Mouse (Mus musculus) stomach, embryonic 14.5 days (tissue): ENCODE measurements around the gene Dvl2. TPM values are rescaled to one million over a fixed set of nuclear protein-coding genes. Genes with fewer than 3 reads are reported as not detected.

Experiments used
- ATAC-seq: fragments of 200-750 bp; cut with Nextera tagmentation; 2 replicates; pipeline ENCODE4 v1.8.0; 2017; ENCODE audit warnings: low read depth, moderate TSS enrichment; ENCODE audit not compliant: insufficient number of reproducible peaks, insufficient read depth, low FRiP score
- H3K27ac ChIP-seq: fragments of 300-500 bp; sonication (generic); 2 replicates; pipeline ENCODE4 v1.5.1; 2014; ENCODE audit warnings: mild to moderate bottlenecking, low read length, moderate library complexity, mixed read lengths
- H3K27me3 ChIP-seq: fragments of 300-500 bp; sonication (generic); 2 replicates; pipeline ENCODE4 v1.6.1; 2014; ENCODE audit warnings: low read length, control low read depth, mixed read lengths; ENCODE audit not compliant: control insufficient read depth, insufficient read depth
- H3K36me3 ChIP-seq: fragments of 300-500 bp; sonication (generic); 2 replicates; pipeline ENCODE4 v1.6.1; 2014; ENCODE audit warnings: mild to moderate bottlenecking, control low read depth, low read length, moderate library complexity, mixed read lengths; ENCODE audit not compliant: control insufficient read depth, insufficient read depth
- H3K4me1 ChIP-seq: fragments of 300-500 bp; sonication (generic); 2 replicates; pipeline ENCODE4 v1.6.1; 2014; ENCODE audit warnings: low read length, control low read depth, mixed read lengths; ENCODE audit not compliant: control insufficient read depth, insufficient read depth
- H3K4me2 ChIP-seq: fragments of 300-500 bp; sonication (generic); replicated peaks from 2 replicates; pipeline ENCODE4 v1.6.1; 2014; ENCODE audit warnings: low read depth, low read length, control low read depth
- H3K4me3 ChIP-seq: fragments of 300-500 bp; sonication (generic); 2 replicates; pipeline ENCODE4 v1.5.1; 2014; ENCODE audit warnings: low read depth, low read length, control low read depth
- H3K9ac ChIP-seq: fragments of 300-500 bp; sonication (generic); replicated peaks from 2 replicates; pipeline ENCODE4 v1.6.1; 2014; ENCODE audit warnings: low read depth, mild to moderate bottlenecking, control low read depth, low read length, moderate library complexity, mixed read lengths
- H3K9me3 ChIP-seq: fragments of 300-500 bp; sonication (generic); 2 replicates; pipeline ENCODE4 v1.6.1; 2016; ENCODE audit warnings: low read depth, low read length, control low read depth; ENCODE audit not compliant: control insufficient read depth
- WGBS: fragments of 180-500 bp; shearing (Covaris S2); extraction: QIAGEN DNeasy Blood & Tissue Kit; methylation state at CpG from one replicate; pipeline ENCODE4 v1.1.7; 2014; 5-methylcytosine and 5-hydroxymethylcytosine counted together
- polyA plus RNA-seq: library from polyadenylated mRNA; unstranded; fragments of >200 nt; fragmentation: Nextera tagmentation; extraction: Ambion mirVana; gene quantifications from 2 replicates; pipeline ENCODE4 v1.2.1, GENCODE M21; 2014

Gene Dvl2
- polyA plus RNA-seq, 1 experiment from 2014 or later: 29.0 TPM

- 94% methylated on average over 8 of the region's 8 CpGs for WGBS
- no peak for ATAC-seq
- H3K9me3 ChIP-seq: no peaks in the 10 kb centered on the region
These were observed 16.0 kb upstream of the Dvl2 start for GRCm38 (mm10) chr11:69984431-69984830.

GRCm38 (mm10) chr11:69989949-69990348 lies 10.4 kb upstream of the Dvl2 start:
- Histone ChIP-seq H3K27ac (peak overlapping the region; percentile 89; the same call in 1 of the 2 replicates), H3K4me1 (peaks cover 8% of the 10 kb centered on the region; the same call in 1 of the 2 replicates), H3K36me3 (peaks cover 41% of the 10 kb centered on the region), H3K4me2 (no peak overlapping the region), H3K27me3 (no peaks in the 10 kb centered on the region), H3K9ac (no peak overlapping the region), H3K4me3 (no peak overlapping the region), H3K9me3 (no peaks in the 10 kb centered on the region)
- ATAC-seq: no peak
- WGBS: 86% methylated on average over 8 of the region's 8 CpGs

More at GRCm38 (mm10) chr11:69984431-69984830, 16.0 kb upstream of the Dvl2 start:
- Histone ChIP-seq H3K27me3 (no peaks in the 10 kb centered on the region), H3K27ac (no peak overlapping the region), H3K4me1 (peaks cover 16% of the 10 kb centered on the region; the same call in 1 of the 2 replicates), H3K4me2 (no peak overlapping the region), H3K4me3 (no peak overlapping the region), H3K36me3 (peaks cover 42% of the 10 kb centered on the region), H3K9ac (no peak overlapping the region)

GRCm38 (mm10) chr11:69990850-69991691 lies 9.3 kb upstream of the Dvl2 start, which contains the start of gene Gabarap:
Gene Gabarap, plus strand, starts transcription at chr11:69991143.
- peaks cover 35% of the 10 kb centered on the region for H3K36me3 ChIP-seq
- H3K27me3 ChIP-seq: no peaks in the 10 kb centered on the region
- H3K27ac ChIP-seq: peak within 1 kb of the TSS; percentile 89
- H3K4me3 ChIP-seq: peak within 1 kb of the TSS; percentile 74
- H3K4me2 ChIP-seq: peak within 1 kb of the TSS; percentile 63
- H3K9me3 ChIP-seq: no peaks in the 10 kb centered on the region
- H3K4me1 ChIP-seq: peaks cover 8% of the 10 kb centered on the region; the same call in 1 of the 2 replicates
- WGBS: under 1% methylated on average over 40 of the region's 40 CpGs
- ATAC-seq: peak; percentile 70
- H3K9ac ChIP-seq: peak within 1 kb of the TSS; percentile 81

- ATAC-seq: no peak
- peaks cover 31% of the 10 kb centered on the region for H3K36me3 ChIP-seq
- peak overlapping the region; percentile 63 for H3K4me2 ChIP-seq
- no peaks in the 10 kb centered on the region for H3K27me3 ChIP-seq
- WGBS: under 1% methylated on average over 15 of the region's 15 CpGs
- peaks cover 8% of the 10 kb centered on the region; the same call in 1 of the 2 replicates for H3K4me1 ChIP-seq
- peak overlapping the region; percentile 89 for H3K27ac ChIP-seq
- peak overlapping the region; percentile 81 for H3K9ac ChIP-seq
- peak overlapping the region; percentile 74 for H3K4me3 ChIP-seq
- no peaks in the 10 kb centered on the region for H3K9me3 ChIP-seq
These were observed 8.7 kb upstream of the Dvl2 start for GRCm38 (mm10) chr11:69991711-69992110.

- 77% methylated on average over 10 of the region's 10 CpGs for WGBS
- Histone ChIP-seq H3K4me1 (peaks cover 10% of the 10 kb centered on the region), H3K9me3 (no peaks in the 10 kb centered on the region), H3K27ac (no peak overlapping the region), H3K9ac (peak overlapping the region; percentile 81), H3K4me3 (peak overlapping the region; percentile 74), H3K4me2 (peak overlapping the region; percentile 63), H3K36me3 (peaks cover 24% of the 10 kb centered on the region), H3K27me3 (no peaks in the 10 kb centered on the region)
- ATAC-seq: no peak
These were observed 8.0 kb upstream of the Dvl2 start for GRCm38 (mm10) chr11:69992396-69992795.

GRCm38 (mm10) chr11:69992932-69993331 lies 7.5 kb upstream of the Dvl2 start:
- no peaks in the 10 kb centered on the region for H3K9me3 ChIP-seq
- WGBS: 83% methylated on average over 3 of the region's 3 CpGs
- peak overlapping the region; percentile 74; the same call in 1 of the 2 replicates for H3K4me3 ChIP-seq
- H3K36me3 ChIP-seq: peaks cover 28% of the 10 kb centered on the region
- peak overlapping the region; percentile 63 for H3K4me2 ChIP-seq
- no peak overlapping the region for H3K27ac ChIP-seq
- H3K27me3 ChIP-seq: no peaks in the 10 kb centered on the region
- peaks cover 15% of the 10 kb centered on the region for H3K4me1 ChIP-seq
- H3K9ac ChIP-seq: 0 out of 2 replicates have a peak overlapping the region, but pooled peaks have one; percentile 81
- no peak for ATAC-seq

GRCm38 (mm10) chr11:69994401-69995090 lies 5.8 kb upstream of the Dvl2 start:
- Histone ChIP-seq H3K36me3 (peaks cover 29% of the 10 kb centered on the region), H3K4me3 (0 out of 2 replicates have a peak overlapping the region, but pooled peaks have one; percentile 65)
- no peak for ATAC-seq

GRCm38 (mm10) chr11:69995391-69995960 lies 4.9 kb upstream of the Dvl2 start, which contains the start of gene Phf23:
Gene Phf23, plus strand, starts transcription at chr11:69995777.
- ATAC-seq: peak; percentile 84
- H3K4me3 ChIP-seq: peak within 1 kb of the TSS; percentile 65
- H3K27ac ChIP-seq: peak within 1 kb of the TSS; percentile 99
- H3K9ac ChIP-seq: peak within 1 kb of the TSS; percentile 98
- peak within 1 kb of the TSS; percentile 46 for H3K4me2 ChIP-seq
- H3K4me1 ChIP-seq: peaks cover 15% of the 10 kb centered on the region
- no peaks in the 10 kb centered on the region for H3K27me3 ChIP-seq
- H3K36me3 ChIP-seq: peaks cover 33% of the 10 kb centered on the region
- no peaks in the 10 kb centered on the region for H3K9me3 ChIP-seq
- WGBS: 1% methylated on average over 35 of the region's 36 CpGs

More at GRCm38 (mm10) chr11:69994401-69995090, 5.8 kb upstream of the Dvl2 start:
- peaks cover 15% of the 10 kb centered on the region for H3K4me1 ChIP-seq
- 88% methylated on average over 11 of the region's 11 CpGs for WGBS
- peak overlapping the region; percentile 30; the same call in 1 of the 2 replicates for H3K4me2 ChIP-seq
- no peak overlapping the region for H3K27ac ChIP-seq
- no peak overlapping the region for H3K9ac ChIP-seq
- H3K9me3 ChIP-seq: no peaks in the 10 kb centered on the region
- no peaks in the 10 kb centered on the region for H3K27me3 ChIP-seq
